Mouse (Mus musculus): ENCODE results near the gene Ift81. TPM values are rescaled to one million over a fixed set of nuclear protein-coding genes. Genes with fewer than 3 reads are reported as not detected.

Ift81 gene
- polyA plus RNA-seq, 1 experiment from 2014 or later: 33.3 TPM

GRCm38 (mm10) chr5:122538077-122538476 lies 76.2 kb downstream of the Ift81 start:
- H3K4me1 ChIP-seq (ENCODE audit: insufficient read depth, low read length): no peaks in the 10 kb centered on the region
- no peak overlapping the region for H3K4me3 ChIP-seq (ENCODE audit: low read length)
- ATAC-seq (ENCODE audit: low FRiP score, low TSS enrichment): no peak
- H3K4me2 ChIP-seq (replicated peaks; ENCODE audit: low read depth, low read length): no peak overlapping the region
- no peaks in the 10 kb centered on the region for H3K27me3 ChIP-seq (ENCODE audit: insufficient read depth, low read length)
- H3K9ac ChIP-seq (replicated peaks; ENCODE audit: low read length): no peak overlapping the region
- WGBS: 93% methylated on average over 11 of the region's 11 CpGs
- no peaks in the 10 kb centered on the region for H3K9me3 ChIP-seq (ENCODE audit: low read length)
- peaks cover 5% of the 10 kb centered on the region; the same call in 1 of the 2 replicates for H3K36me3 ChIP-seq (ENCODE audit: insufficient read depth, low read length)
- H3K27ac ChIP-seq (ENCODE audit: low read length): no peak overlapping the region

GRCm38 (mm10) chr5:122537654-122538053 lies 76.7 kb downstream of the Ift81 start:
- Histone ChIP-seq H3K27me3 (ENCODE audit: insufficient read depth, low read length) (no peaks in the 10 kb centered on the region), H3K4me2 (replicated peaks; ENCODE audit: low read depth, low read length) (no peak overlapping the region), H3K27ac (ENCODE audit: low read length) (no peak overlapping the region), H3K9ac (replicated peaks; ENCODE audit: low read length) (no peak overlapping the region), H3K36me3 (ENCODE audit: insufficient read depth, low read length) (peaks cover 5% of the 10 kb centered on the region; the same call in 1 of the 2 replicates), H3K9me3 (ENCODE audit: low read length) (no peaks in the 10 kb centered on the region), H3K4me3 (ENCODE audit: low read length) (no peak overlapping the region), H3K4me1 (ENCODE audit: insufficient read depth, low read length) (no peaks in the 10 kb centered on the region)
- 97% methylated on average over 5 of the region's 5 CpGs for whole genome bisulfite sequencing
- no peak for ATAC-seq (ENCODE audit: low FRiP score, low TSS enrichment)

GRCm38 (mm10) chr5:122533884-122534283 lies 80.4 kb downstream of the Ift81 start:
- peaks cover 22% of the 10 kb centered on the region for H3K4me1 ChIP-seq (ENCODE audit: insufficient read depth, low read length)
- no peaks in the 10 kb centered on the region; the same call in 1 of the 2 replicates for H3K9me3 ChIP-seq (ENCODE audit: low read length)
- H3K9ac ChIP-seq (replicated peaks; ENCODE audit: low read length): no peak overlapping the region
- no peak overlapping the region for H3K27ac ChIP-seq (ENCODE audit: low read length)
- H3K4me2 ChIP-seq (replicated peaks; ENCODE audit: low read depth, low read length): no peak overlapping the region
- 78% methylated on average over 8 of the region's 8 CpGs for WGBS
- no peak overlapping the region for H3K4me3 ChIP-seq (ENCODE audit: low read length)
- no peaks in the 10 kb centered on the region for H3K27me3 ChIP-seq (ENCODE audit: insufficient read depth, low read length)
- no peak for ATAC-seq (ENCODE audit: low FRiP score, low TSS enrichment)
- H3K36me3 ChIP-seq (ENCODE audit: insufficient read depth, low read length): peaks cover 6% of the 10 kb centered on the region; the same call in 1 of the 2 replicates

- no peak overlapping the region for H3K9ac ChIP-seq (replicated peaks; ENCODE audit: low read length)
- no peak overlapping the region for H3K4me2 ChIP-seq (replicated peaks; ENCODE audit: low read depth, low read length)
- peak overlapping the region; percentile 59; the same call in 1 of the 2 replicates for H3K27ac ChIP-seq (ENCODE audit: low read length)
- H3K27me3 ChIP-seq (ENCODE audit: insufficient read depth, low read length): no peaks in the 10 kb centered on the region
- no peak for ATAC-seq (ENCODE audit: low FRiP score, low TSS enrichment)
- peaks cover 46% of the 10 kb centered on the region for H3K4me1 ChIP-seq (ENCODE audit: insufficient read depth, low read length)
- no peaks in the 10 kb centered on the region; the same call in 1 of the 2 replicates for H3K9me3 ChIP-seq (ENCODE audit: low read length)
- H3K36me3 ChIP-seq (ENCODE audit: insufficient read depth, low read length): peaks cover 6% of the 10 kb centered on the region; the same call in 1 of the 2 replicates
- WGBS: 43% methylated on average over 9 of the region's 9 CpGs
- H3K4me3 ChIP-seq (ENCODE audit: low read length): no peak overlapping the region
Measured at GRCm38 (mm10) chr5:122529913-122530604, 84.3 kb downstream of the Ift81 start.

- ATAC-seq (ENCODE audit: low FRiP score, low TSS enrichment): peak; percentile 58
- H3K9ac ChIP-seq (replicated peaks; ENCODE audit: low read length): no peak overlapping the region
- peaks cover 6% of the 10 kb centered on the region; the same call in 1 of the 2 replicates for H3K36me3 ChIP-seq (ENCODE audit: insufficient read depth, low read length)
- 29% methylated on average over 3 of the region's 3 CpGs for WGBS
- no peak overlapping the region for H3K4me3 ChIP-seq (ENCODE audit: low read length)
- peak overlapping the region; percentile 59 for H3K27ac ChIP-seq (ENCODE audit: low read length)
- no peak overlapping the region for H3K4me2 ChIP-seq (replicated peaks; ENCODE audit: low read depth, low read length)
- peaks cover 51% of the 10 kb centered on the region for H3K4me1 ChIP-seq (ENCODE audit: insufficient read depth, low read length)
- H3K27me3 ChIP-seq (ENCODE audit: insufficient read depth, low read length): no peaks in the 10 kb centered on the region
- no peaks in the 10 kb centered on the region; the same call in 1 of the 2 replicates for H3K9me3 ChIP-seq (ENCODE audit: low read length)
Measured at GRCm38 (mm10) chr5:122529316-122529715, 85.0 kb downstream of the Ift81 start.

GRCm38 (mm10) chr5:122528591-122528990 lies 85.7 kb downstream of the Ift81 start:
- no peak for ATAC-seq (ENCODE audit: low FRiP score, low TSS enrichment)
- H3K4me1 ChIP-seq (ENCODE audit: insufficient read depth, low read length): peaks cover 51% of the 10 kb centered on the region
- WGBS: 51% methylated on average over 3 of the region's 3 CpGs
- peaks cover 6% of the 10 kb centered on the region; the same call in 1 of the 2 replicates for H3K36me3 ChIP-seq (ENCODE audit: insufficient read depth, low read length)
- H3K27me3 ChIP-seq (ENCODE audit: insufficient read depth, low read length): no peaks in the 10 kb centered on the region
- no peak overlapping the region for H3K4me3 ChIP-seq (ENCODE audit: low read length)
- H3K27ac ChIP-seq (ENCODE audit: low read length): peak overlapping the region; percentile 59
- H3K4me2 ChIP-seq (replicated peaks; ENCODE audit: low read depth, low read length): no peak overlapping the region
- H3K9me3 ChIP-seq (ENCODE audit: low read length): no peaks in the 10 kb centered on the region; the same call in 1 of the 2 replicates
- no peak overlapping the region for H3K9ac ChIP-seq (replicated peaks; ENCODE audit: low read length)

GRCm38 (mm10) chr5:122527761-122528160 lies 86.6 kb downstream of the Ift81 start:
- Histone ChIP-seq H3K4me2 (replicated peaks; ENCODE audit: low read depth, low read length) (peak overlapping the region; percentile 4; the same call in 1 of the 2 replicates), H3K27ac (ENCODE audit: low read length) (peak overlapping the region; percentile 59), H3K9me3 (ENCODE audit: low read length) (no peaks in the 10 kb centered on the region; the same call in 1 of the 2 replicates), H3K4me3 (ENCODE audit: low read length) (no peak overlapping the region), H3K9ac (replicated peaks; ENCODE audit: low read length) (peak overlapping the region; percentile 3; the same call in 1 of the 2 replicates), H3K36me3 (ENCODE audit: insufficient read depth, low read length) (peaks cover 6% of the 10 kb centered on the region; the same call in 1 of the 2 replicates), H3K4me1 (ENCODE audit: insufficient read depth, low read length) (peaks cover 51% of the 10 kb centered on the region), H3K27me3 (ENCODE audit: insufficient read depth, low read length) (no peaks in the 10 kb centered on the region)
- 35% methylated on average over 11 of the region's 11 CpGs for WGBS
- ATAC-seq (ENCODE audit: low FRiP score, low TSS enrichment): no peak

- Histone ChIP-seq H3K4me1 (ENCODE audit: insufficient read depth, low read length) (peaks cover 51% of the 10 kb centered on the region), H3K9me3 (ENCODE audit: low read length) (no peaks in the 10 kb centered on the region; the same call in 1 of the 2 replicates), H3K27ac (ENCODE audit: low read length) (peak overlapping the region; percentile 59), H3K4me2 (replicated peaks; ENCODE audit: low read depth, low read length) (peak overlapping the region; percentile 4; the same call in 1 of the 2 replicates), H3K4me3 (ENCODE audit: low read length) (no peak overlapping the region), H3K36me3 (ENCODE audit: insufficient read depth, low read length) (peaks cover 6% of the 10 kb centered on the region; the same call in 1 of the 2 replicates), H3K9ac (replicated peaks; ENCODE audit: low read length) (peak overlapping the region; percentile 3; the same call in 1 of the 2 replicates), H3K27me3 (ENCODE audit: insufficient read depth, low read length) (no peaks in the 10 kb centered on the region)
- peak; percentile 64 for ATAC-seq (ENCODE audit: low FRiP score, low TSS enrichment)
- WGBS: 52% methylated on average over 15 of the region's 15 CpGs
Measured at GRCm38 (mm10) chr5:122526878-122527730, 87.2 kb downstream of the Ift81 start.

GRCm38 (mm10) chr5:122526405-122526804 lies 87.9 kb downstream of the Ift81 start:
- 92% methylated on average over 9 of the region's 9 CpGs for WGBS
- 0 out of 2 replicates have a peak, but pooled peaks cover 2% of the 10 kb centered on the region for H3K36me3 ChIP-seq (ENCODE audit: insufficient read depth, low read length)
- H3K9ac ChIP-seq (replicated peaks; ENCODE audit: low read length): no peak overlapping the region
- H3K27ac ChIP-seq (ENCODE audit: low read length): peak overlapping the region; percentile 59; the same call in 1 of the 2 replicates
- no peaks in the 10 kb centered on the region for H3K27me3 ChIP-seq (ENCODE audit: insufficient read depth, low read length)
- H3K4me1 ChIP-seq (ENCODE audit: insufficient read depth, low read length): peaks cover 51% of the 10 kb centered on the region
- no peak overlapping the region for H3K4me2 ChIP-seq (replicated peaks; ENCODE audit: low read depth, low read length)
- H3K4me3 ChIP-seq (ENCODE audit: low read length): no peak overlapping the region
- H3K9me3 ChIP-seq (ENCODE audit: low read length): no peaks in the 10 kb centered on the region; the same call in 1 of the 2 replicates
- ATAC-seq (ENCODE audit: low FRiP score, low TSS enrichment): no peak

Measured in kidney, embryonic 16.5 days (tissue).